Mouse (Mus musculus): ENCODE data around the gene Jmjd1c.

Jmjd1c gene

DNA sequence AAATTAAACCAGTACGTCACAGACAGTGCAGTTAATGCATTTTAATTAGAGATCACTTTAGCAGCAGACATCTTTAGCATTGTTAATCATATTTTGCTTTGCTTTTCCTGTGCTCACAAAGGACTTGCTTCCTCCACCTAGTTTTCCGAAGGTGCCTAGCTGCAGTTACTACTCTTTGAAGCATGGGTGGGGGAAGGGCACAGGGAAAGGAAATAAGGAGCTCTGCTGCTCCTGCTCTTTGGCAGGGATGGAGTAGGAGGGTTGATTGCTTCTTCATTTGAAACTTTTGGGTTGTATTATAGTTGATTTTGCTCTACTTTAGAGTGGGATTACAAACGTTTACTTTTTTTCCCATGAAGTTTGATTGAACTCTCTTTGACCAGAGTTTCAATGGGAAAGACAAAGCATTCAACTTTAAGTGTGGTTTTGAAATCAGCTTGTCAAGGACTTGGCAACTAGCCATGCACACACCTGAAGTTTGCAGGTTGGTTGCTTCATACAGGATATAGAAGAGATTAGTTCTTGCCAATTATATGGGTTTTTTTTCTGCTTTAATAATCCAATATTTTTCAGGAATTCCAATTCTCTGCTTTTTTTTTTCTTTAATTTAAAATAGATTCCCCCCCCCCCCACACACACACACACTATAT, 97.2 kb downstream of the Jmjd1c start:
- no peak for DNase-seq (ENCODE audit: low spot score in 2 of 2)

DNA sequence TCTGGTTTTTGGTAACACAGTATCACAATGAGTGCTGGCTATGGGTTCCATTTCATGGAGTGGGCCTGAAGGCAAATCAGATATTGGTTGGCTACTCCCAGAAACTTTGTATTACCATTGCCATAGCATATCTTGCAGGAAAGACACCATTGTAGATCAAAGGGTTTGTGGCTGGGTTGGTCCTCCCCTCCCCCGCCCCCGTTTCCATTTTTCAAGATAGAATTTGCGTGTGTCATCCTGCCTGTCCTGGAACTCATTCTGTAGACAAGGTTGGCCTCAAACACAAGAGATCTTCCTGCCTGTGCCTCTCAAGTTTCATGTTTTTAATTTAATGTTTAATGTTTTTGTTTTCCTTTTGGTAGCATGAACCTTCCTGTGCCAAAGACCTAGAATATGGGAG, 98.1 kb downstream of the Jmjd1c start:
- DNase-seq (ENCODE audit: low spot score in 2 of 2) = no peak

DNA sequence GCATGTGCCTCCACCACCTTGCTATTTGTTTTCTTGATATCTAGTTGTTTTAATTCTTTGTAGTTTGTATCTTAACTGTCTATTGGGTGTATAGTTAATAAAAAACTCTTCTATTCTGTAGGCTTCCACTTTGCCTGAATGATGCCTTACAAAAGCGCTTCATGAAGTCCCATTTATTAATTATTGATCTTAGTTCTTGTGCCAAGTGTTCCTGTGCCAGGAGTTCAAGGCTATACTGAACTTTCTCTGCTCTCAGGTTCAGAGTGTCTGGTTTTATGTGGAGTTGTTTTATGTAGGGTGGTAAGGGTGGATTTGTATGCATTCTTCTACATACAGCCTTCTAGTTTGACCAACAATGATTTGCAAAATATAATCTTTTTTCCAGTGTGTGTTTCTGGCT, 99.7 kb downstream of the Jmjd1c start:
- no peak for DNase-seq (ENCODE audit: low spot score in 2 of 2)

DNA sequence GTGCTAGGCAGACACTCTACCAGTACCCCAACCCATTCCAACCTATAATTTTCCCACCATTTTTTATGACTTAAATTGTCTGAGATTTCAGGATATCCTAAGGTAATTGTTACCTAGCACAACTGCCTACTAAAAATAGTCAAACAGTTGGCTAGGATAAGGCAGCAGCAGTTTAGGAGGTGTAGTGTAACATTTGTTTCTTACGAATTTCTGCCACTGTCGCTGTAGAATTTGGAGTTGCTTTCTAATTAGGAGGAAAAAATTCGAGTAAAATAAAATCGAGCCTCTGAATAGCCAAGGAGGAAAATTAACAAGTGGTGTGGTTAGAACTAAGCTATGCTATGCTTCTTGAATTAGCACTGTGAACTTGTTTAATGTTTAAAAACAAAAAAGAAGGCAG, 101.3 kb downstream of the Jmjd1c start:
- DNase-seq (ENCODE audit: low spot score in 2 of 2) = no peak

DNA sequence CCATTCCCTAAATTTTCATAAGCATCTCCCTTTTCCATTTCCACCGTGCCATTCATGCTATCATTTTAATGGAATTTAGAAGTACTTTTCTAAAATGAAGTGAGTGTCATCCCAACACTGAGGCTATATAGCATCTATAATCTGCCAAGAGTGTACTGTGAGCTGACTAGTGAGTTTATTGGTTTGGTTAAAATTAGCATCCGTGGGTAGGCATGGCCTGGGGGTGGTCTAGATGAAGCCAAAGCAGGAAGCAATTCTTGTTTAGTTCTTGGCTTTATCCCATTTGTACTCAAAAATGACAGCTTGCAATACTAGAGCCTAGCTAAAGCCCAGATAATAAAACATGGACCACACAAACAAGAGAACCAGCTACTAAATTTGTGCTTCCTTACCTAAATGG, 101.9 kb downstream of the Jmjd1c start:
- no peak for DNase-seq (ENCODE audit: low spot score in 2 of 2)

DNA sequence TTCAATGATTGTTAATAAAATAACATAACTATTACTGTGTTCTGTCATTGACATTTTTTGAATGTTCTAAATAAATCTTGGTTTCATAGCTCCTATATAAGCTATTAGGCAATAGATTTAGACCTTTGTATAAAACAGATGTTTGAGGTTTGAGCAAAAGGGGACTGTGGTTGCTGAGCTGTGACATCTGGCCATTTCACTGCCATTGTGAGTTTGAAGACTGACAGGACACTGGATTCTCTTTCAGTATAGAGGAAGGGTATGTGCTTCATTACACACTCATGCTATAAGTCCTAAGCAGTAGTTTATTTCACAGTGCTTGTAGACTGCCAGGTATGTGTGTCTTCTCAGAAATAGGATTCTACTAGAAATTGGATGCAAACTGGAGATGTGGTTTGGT, 105.8 kb downstream of the Jmjd1c start:
- no peak for DNase-seq (ENCODE audit: low spot score in 2 of 2)

DNA sequence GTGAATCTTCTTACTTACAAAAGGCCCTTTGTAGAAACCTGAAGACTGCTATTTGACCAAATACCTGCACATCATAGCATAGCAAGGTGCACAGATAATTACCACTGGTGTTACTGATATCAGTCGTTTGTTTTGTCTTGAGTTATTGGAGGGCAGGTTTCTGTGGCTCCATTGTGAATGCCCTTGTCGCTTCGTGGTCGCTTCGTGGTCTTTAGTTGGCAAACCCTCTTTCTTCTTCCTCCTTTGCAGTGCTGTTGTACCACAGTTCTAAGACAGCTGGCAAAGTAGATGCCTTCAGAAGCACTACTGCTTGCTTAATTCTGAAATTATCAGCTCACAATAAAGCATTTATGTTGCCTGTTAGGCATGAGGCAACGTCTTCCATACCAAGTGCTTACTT, 106.5 kb downstream of the Jmjd1c start:
- DNase-seq (ENCODE audit: low spot score in 2 of 2) = no peak

DNA sequence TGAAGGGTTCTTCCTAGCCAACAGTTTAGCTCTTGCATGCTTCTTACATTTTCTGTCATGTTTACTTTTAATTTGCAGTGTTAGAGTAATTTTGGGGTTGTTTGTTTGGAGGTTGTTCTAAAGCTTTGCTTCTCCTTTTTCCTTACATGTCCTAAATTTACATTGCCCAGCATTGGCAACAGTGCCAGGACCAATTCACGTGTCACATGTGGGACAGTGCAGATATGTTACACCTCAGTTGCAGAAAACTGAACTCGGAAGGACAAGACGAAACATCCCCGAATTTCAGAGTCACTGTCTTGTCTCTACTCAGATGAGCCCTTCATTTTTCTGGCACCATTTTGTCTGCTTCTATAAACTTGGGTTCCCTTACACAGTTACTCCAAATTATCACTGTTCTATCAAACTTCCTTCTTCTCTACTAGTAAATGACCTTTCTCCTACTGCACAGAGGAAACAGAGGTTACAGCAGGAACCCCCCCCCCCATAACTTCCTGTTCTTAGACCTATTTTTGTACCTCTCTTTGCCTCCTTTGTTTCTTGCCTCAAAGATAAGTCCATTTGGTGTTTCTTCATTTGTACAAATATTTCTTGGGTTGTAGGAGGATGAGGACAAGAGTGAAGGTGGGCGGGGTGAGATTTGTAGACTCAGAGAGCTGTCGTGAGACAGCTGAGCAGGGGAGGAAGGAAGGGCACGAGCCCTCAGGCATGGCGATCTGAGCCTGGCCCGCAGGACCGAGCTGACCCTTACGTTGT, 108.9 kb downstream of the Jmjd1c start:
- DNase-seq (ENCODE audit: low spot score in 2 of 2) = no peak

DNA sequence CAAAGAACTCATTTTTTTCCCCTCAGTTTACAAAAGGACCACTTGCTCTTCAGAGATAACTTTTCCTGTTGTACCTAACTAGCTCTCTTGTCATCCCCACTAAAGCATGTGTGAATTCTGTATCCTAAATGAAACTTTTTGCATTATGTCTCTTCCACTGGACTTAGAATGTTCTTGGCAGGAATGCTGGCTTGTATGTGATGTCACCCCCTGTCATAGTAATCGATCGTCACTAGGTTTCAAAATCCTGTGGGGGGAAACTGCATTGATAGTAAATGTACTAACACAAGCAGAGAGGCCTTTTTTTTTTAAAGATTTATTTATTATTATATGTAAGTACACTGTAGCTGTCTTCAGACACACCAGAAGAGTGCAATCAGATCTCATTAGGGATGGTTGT, 112.0 kb downstream of the Jmjd1c start:
- no peak for DNase-seq (ENCODE audit: low spot score in 2 of 2)

DNA sequence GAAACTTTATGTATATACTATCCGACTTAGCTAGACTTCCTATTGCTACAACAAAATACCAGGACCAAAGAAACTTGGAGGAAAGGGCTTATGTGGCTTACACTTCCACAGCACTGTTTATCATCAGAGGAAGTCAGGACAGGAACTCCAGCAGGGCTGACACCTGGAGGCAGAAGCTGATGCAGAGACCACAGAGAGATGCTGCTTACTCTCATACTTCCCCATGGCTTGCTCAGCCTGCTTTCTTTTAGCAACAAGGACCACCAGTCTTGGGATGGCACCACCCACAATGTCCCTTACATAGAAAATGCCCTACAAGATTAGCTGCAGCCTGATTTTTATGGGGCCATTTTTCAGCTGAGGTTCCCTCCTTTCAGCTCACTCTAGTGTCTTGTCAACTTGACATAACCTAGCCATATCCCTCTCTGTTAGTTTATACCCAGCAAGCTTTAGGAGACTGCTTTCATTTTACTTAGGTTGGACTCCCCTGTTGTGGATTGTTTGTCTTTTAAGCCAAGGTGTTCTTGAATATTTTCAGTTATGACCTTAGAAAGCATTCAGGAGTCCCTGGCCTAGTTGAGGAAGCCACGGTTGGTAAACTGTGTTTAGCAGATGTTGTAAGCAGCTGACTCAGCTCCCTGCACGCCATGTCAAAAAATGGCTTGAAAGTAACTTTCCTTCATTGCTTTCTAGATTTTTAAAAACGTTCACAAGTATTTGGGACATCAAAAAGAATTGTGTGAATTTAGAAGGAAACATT, 114.2 kb downstream of the Jmjd1c start:
- DNase-seq (ENCODE audit: low spot score in 2 of 2) = no peak

DNA sequence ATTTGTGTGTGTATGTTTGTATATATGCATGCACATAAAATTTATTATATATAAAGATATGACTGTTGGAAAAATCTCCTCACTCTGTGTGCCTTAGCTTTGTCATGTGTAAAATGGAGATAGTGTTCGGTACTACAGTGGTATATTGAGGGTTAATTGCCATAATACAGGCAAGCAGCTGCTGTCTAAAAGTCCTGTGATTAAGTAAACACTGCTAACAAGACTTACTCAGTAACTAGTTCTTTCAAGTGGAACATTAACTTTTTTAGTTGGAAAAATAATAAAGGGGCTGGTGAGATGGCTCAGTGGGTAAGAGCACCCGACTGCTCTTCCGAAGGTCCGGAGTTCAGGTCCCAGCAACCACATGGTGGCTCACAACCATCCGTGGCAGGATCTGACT, 116.1 kb downstream of the Jmjd1c start:
- no peak for DNase-seq (ENCODE audit: low spot score in 2 of 2)

DNA sequence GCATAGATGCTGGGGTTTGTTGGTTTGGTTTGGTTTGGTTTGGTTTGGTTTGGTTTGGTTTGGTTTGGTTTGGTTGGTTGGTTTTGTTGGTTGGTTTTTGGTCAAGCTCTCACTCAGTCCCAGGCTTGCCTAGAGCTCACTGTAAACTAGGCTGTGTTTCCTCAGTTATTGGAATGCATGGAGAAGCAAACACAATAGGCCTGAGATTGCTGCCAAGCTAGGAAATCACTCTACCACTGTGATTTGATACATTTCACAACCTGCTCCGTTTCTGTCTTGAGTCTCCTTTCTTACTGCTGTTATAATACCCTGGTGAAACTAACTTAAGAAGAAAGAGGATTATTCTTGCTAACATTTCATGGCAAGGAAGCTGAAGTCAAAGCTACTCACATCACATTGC, 117.8 kb downstream of the Jmjd1c start:
- DNase-seq (ENCODE audit: low spot score in 2 of 2) = no peak

DNA sequence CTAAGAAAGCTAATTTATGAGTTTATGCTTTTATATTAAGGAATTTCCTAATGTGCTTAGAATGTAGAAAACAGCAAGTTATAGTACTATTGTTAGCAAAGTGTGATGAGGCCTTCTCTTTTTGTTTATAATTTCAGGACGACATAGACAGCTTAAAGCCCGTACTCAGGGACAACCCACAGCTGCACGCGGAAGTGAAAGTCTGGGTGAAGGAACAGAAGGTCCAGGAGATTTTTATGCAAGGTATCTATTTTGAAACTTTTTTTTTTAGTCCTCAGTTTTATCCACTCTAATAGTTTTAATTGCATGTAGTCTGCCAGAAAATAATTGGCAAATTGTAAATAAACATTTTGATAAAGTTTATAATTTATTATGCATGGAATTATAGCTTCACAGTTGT, 119.2 kb downstream of the Jmjd1c start:
- no peak for DNase-seq (ENCODE audit: low spot score in 2 of 2)

DNA sequence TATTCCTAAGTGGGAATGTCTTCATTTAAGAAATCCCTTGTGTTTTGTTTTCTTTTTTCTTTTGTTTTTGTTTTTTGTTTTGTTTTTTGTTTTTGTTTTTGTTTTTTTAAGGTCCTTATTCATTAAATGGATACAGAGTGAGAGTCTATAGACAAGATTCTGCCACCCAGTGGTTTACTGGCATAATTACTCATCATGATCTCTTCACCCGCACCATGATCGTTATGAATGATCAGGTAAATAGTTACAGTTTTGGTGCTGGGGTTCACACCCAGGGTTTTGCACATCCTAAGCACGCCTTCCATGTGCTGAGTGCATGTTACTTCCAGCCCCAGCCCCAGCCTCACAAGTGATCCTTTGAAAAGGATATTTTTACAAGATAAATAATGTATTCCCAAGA, 120.9 kb downstream of the Jmjd1c start:
- no peak for DNase-seq (ENCODE audit: low spot score in 2 of 2)

DNA sequence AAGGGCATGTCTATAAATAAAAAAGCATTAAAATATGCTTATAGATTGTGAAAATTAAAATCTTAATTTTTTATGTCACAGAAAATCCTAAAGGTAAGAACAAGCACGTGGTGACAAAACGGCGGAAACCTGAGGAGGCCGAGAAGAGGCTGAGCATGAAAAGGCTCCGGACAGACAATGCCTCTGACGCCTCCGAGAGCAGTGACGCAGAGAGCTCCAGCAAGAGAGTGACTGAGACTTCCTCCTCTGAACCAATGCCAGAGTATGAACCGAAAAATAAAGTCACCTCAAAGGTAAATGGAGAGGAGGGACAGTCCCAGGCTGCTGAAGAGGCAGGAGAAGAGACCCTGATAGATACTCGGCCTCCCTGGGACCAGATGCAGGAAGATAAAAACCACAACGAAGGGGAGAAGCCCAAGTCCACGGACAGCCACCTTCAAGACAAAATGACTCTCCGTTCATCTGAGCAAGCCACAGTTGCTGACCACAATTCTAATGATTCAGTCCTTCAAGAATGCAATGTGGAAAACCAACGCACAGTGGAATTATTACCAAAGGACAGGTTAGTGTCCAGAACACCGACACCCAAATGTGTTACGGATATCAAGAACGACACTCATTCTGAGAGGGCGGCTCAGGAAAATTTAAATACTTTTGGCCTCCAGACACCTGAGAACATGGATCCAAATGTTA, 123.1 kb downstream of the Jmjd1c start:
- DNase-seq (ENCODE audit: low spot score in 2 of 2) = no peak

DNA sequence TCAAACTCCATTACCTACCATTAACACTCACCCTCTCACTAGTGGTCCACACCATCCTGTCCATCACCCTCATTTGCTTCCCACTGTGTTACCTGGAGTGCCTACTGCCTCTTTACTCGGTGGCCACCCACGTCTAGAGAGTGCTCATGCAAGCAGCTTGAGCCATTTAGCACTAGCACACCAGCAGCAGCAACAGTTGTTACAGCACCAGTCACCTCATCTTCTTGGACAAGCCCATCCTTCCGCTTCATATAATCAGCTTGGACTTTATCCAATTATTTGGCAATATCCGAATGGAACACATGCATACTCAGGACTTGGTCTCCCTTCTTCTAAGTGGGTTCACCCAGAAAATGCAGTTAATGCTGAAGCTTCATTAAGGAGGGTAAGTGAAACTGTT, 124.3 kb downstream of the Jmjd1c start:
- DNase-seq (ENCODE audit: low spot score in 2 of 2) = no peak

DNA sequence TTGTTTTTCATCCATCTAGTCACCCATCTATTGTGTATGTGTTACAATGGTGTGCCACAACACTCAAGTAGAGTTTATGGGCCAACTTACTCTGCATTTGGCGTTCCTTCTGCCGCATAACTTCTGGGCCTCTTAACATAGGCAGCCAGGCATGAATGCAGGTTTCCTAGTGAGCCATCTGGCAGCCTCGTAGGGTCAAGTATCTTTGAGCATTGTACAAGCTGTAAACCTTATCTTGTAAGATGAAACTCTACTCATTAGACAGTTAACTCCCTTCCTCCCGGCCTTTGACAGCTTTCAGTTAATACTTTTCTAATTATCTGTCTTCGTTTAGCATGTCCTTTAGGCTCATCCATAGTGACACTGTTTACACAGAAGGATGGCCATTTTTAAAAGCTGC, 125.4 kb downstream of the Jmjd1c start:
- DNase-seq (ENCODE audit: low spot score in 2 of 2) = no peak

DNA sequence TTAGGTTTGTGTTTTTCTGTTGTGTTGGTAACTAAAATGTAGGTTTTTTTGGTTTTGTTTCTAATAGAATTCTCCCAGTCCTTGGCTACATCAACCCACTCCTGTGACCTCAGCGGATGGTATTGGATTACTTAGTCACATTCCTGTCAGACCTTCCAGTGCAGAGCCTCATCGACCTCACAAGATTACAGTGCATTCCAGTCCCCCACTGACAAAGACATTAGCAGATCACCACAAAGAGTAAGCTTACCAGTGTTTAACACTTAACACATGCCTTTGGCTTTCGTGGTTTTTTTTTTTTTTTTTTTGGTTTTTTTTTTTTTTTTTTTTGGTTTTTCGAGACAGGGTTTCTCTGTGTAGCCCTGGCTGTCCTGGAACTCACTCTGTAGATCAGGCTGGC, 128.0 kb downstream of the Jmjd1c start:
- no peak for DNase-seq (ENCODE audit: low spot score in 2 of 2)

DNA sequence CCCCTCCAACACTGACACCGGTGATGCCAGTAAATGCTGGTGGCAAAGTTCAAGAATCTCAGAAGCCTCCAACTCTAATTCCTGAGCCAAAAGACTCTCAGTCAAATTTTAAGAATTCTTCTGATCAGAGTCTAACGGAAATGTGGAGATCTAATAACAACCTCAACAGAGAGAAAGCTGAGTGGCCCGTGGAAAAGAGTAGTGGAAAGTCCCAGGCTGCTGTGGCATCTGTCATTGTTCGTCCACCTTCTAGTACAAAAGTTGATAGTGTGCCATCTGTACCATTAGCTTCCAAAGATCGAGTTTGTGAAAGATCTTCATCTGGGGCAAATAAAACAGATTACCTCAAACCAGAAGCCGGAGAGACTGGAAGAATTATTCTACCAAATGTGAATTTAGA, 129.6 kb downstream of the Jmjd1c start:
- no peak for DNase-seq (ENCODE audit: low spot score in 2 of 2)

DNA sequence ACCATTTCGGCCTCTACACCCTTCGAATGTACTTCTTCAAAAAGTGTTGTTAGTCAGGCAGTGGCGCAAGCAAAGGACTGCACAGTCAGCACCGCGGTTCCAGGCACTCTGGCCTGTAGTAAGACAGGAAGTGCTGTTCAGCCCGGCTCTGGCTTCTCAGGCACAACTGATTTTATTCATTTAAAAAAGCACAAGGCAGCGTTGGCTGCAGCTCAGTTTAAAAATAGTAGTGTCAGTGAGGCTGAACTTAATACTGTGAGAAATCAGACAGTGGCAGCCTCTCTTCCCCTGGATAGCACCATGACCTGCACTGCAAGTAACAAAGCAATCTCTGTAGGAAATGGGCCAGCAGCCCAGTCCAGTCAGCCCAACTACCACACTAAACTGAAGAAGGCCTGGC, 130.2 kb downstream of the Jmjd1c start:
- peak; percentile 48 to 57 for DNase-seq (ENCODE audit: low spot score in 2 of 2)

DNA sequence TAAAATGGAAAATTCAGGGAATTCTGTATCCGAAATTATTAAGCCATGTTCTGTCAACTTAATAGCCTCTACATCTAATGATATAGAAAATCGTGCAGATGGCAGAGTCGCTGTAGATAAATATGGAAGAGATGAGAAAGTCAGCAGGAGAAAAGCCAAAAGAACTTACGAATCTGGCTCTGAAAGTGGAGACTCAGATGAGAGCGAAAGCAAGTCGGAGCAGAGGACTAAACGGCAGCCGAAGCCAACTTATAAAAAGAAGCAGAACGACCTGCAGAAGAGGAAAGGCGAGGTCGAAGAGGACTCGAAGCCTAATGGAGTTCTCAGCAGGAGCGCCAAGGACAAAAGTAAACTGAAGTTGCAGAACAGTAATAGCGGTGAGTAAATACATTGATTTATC, 130.6 kb downstream of the Jmjd1c start:
- DNase-seq (ENCODE audit: low spot score in 2 of 2) = no peak

DNA sequence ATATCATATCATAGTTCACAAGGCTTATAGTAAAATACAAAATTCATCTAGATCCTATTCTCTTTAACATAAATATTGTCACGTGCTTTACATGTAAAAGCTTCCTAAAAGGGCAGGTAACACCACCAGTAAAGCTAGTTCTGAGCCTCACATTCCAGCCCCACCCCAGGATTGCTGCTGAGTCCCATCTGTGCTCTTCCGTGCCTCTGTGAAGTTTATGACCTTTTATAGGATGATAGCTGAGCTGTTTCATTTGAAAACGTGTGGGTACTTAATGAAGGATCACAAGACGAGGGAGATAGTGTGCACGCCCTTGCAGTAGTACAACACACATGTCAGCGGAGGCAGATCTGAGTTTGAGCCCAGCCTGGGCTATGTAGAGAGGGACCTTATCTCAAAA, 134.5 kb downstream of the Jmjd1c start:
- DNase-seq (ENCODE audit: low spot score in 2 of 2) = no peak

Measured in frontal cortex, postnatal 10 days (tissue).